Mouse (Mus musculus): Measurements from ENCODE around the gene Snap47. TPM values are rescaled to one million over a fixed set of nuclear protein-coding genes. Genes with fewer than 3 reads are reported as not detected.

The Snap47 gene
- total RNA-seq, 1 experiment, result 60.5 TPM

DNA sequence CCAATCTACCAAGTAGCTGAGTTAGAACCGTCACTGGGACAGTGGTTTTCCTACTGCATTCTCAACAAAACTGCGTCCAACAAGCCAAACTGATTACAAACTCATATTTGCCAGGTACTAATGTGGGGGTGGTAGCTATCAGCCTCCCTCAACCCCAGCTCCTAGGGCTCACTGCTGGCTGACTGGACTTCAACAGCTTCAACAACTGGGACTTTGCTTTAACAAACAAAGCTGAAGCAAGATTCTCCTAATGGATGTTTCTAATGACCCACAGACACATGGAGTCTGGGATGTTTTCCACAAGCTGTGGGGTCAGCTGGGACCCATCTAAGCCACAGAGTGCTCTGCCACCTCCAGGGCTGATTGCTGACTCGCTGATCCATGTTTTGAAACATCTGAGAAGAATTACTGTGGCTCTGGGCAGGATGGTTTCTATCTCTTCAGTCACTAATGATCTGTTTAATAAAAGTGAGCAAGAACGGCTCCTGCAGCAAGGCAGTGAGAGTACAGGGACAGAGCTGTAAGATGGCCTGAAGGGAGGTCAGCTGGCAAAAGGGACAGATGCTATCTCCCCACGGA is 27.9 kb downstream of the Snap47 start:
- no peak for TF ChIP-seq ZC3H11A (IDR thresholded peaks at IDR 0.05; ENCODE audit: borderline replicate concordance, low read depth, low read length)
- no peak for TF ChIP-seq ZNF384 (IDR thresholded peaks at IDR 0.05; ENCODE audit: low read depth, low read length)
- no peak for TF ChIP-seq MAFK (IDR thresholded peaks at IDR 0.05; ENCODE audit: insufficient read depth, low read depth, low read length)
- TF ChIP-seq CHD2 (IDR thresholded peaks at IDR 0.05; ENCODE audit: low read depth, low read length), result no peak
- no peak for TF ChIP-seq HCFC1 (IDR thresholded peaks at IDR 0.05; ENCODE audit: borderline replicate concordance, insufficient read depth, low read length)
- in situ Hi-C loops (cut with MboI; ENCODE audit: low sequenced_read_pairs in 2 of 2, unreplicated experiment in 2 of 2), result no loop called here
- H3K4me1 ChIP-seq (ENCODE audit: control insufficient read depth in 2 of 2, insufficient read depth in 2 of 2, low read length in 2 of 2, poor library complexity in 1 of 2), result no peaks in the 10 kb centered on the region
- no peak overlapping the region for H3K27ac ChIP-seq (ENCODE audit: insufficient read depth, low read depth, low read length, poor library complexity, severe bottlenecking)
- no peak overlapping the region for H3K9ac ChIP-seq (ENCODE audit: insufficient read depth, low read depth, low read length, poor library complexity, severe bottlenecking)
- DNase-seq (ENCODE audit: low read depth, low spot score), result no peak
- H3K9me3 ChIP-seq (ENCODE audit: control insufficient read depth, insufficient read depth, low read depth, low read length), result no peaks in the 10 kb centered on the region
- H3K4me3 ChIP-seq (ENCODE audit: insufficient read depth in 1 of 2, low read depth in 1 of 2, low read length in 2 of 2, poor library complexity in 1 of 2, severe bottlenecking in 1 of 2), result no peak overlapping the region
- H3K36me3 ChIP-seq (ENCODE audit: control insufficient read depth, insufficient read depth, low read length, poor library complexity, severe bottlenecking), result peaks cover 31% of the 10 kb centered on the region

DNA sequence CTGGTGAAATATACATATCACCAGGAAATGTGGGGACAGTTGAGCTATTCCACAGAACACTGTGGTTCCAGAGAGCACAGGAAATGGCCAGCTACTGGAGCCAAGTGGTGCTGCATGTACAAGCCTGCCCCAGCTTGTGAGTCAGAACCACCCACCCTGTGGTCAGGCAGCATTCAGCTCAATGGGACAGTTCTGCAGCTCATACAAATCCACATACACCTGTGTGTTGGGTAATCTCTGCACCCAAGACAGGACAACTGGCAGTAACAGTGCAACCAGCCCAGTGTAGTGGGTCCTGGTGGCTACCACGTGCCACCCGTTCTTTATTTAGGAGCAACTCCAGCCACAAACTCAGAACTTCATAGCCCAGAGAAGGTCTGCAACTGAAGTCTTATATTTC is 29.0 kb downstream of the Snap47 start:
- no peak overlapping the region for H3K27ac ChIP-seq (ENCODE audit: insufficient read depth, low read depth, low read length, poor library complexity, severe bottlenecking)
- no peak overlapping the region for H3K4me3 ChIP-seq (ENCODE audit: insufficient read depth in 1 of 2, low read depth in 1 of 2, low read length in 2 of 2, poor library complexity in 1 of 2, severe bottlenecking in 1 of 2)
- H3K36me3 ChIP-seq (ENCODE audit: control insufficient read depth, insufficient read depth, low read length, poor library complexity, severe bottlenecking), result peaks cover 27% of the 10 kb centered on the region; the same call in 1 of the 2 replicates
- TF ChIP-seq ZNF384 (IDR thresholded peaks at IDR 0.05; ENCODE audit: low read depth, low read length) (no peak), ZC3H11A (IDR thresholded peaks at IDR 0.05; ENCODE audit: borderline replicate concordance, low read depth, low read length) (no peak), HCFC1 (IDR thresholded peaks at IDR 0.05; ENCODE audit: borderline replicate concordance, insufficient read depth, low read length) (no peak), CHD2 (IDR thresholded peaks at IDR 0.05; ENCODE audit: low read depth, low read length) (no peak), MAFK (IDR thresholded peaks at IDR 0.05; ENCODE audit: insufficient read depth, low read depth, low read length) (no peak)
- H3K9me3 ChIP-seq (ENCODE audit: control insufficient read depth, insufficient read depth, low read depth, low read length), result no peaks in the 10 kb centered on the region
- no peak for DNase-seq (ENCODE audit: low read depth, low spot score)
- H3K4me1 ChIP-seq (ENCODE audit: control insufficient read depth in 2 of 2, insufficient read depth in 2 of 2, low read length in 2 of 2, poor library complexity in 1 of 2), result no peaks in the 10 kb centered on the region
- in situ Hi-C loops (cut with MboI; ENCODE audit: low sequenced_read_pairs in 2 of 2, unreplicated experiment in 2 of 2), result no loop called here
- H3K9ac ChIP-seq (ENCODE audit: insufficient read depth, low read depth, low read length, poor library complexity, severe bottlenecking), result no peak overlapping the region

DNA sequence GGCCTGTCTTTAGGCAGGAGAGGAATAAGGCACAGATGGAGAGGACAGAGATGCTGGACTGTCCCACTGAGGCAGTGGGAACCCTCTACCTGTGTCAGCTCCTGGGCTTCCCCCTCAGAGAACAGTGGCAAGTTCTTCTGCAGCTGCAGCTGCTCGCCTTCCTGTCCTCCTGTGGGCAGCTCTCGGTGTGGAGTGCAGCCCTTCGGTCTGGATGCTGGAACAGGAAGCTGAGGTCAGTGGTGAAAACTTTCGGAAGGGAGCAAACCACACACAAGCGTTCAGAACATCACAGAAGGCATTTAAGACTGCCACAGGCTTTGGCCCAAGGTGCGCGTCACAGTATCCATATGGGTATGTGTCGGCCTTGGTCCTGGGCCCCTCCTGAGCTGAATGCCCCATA is 29.6 kb downstream of the Snap47 start:
- Histone ChIP-seq H3K9me3 (ENCODE audit: control insufficient read depth, insufficient read depth, low read depth, low read length) (no peaks in the 10 kb centered on the region), H3K27ac (ENCODE audit: insufficient read depth, low read depth, low read length, poor library complexity, severe bottlenecking) (no peak overlapping the region), H3K4me3 (ENCODE audit: insufficient read depth in 1 of 2, low read depth in 1 of 2, low read length in 2 of 2, poor library complexity in 1 of 2, severe bottlenecking in 1 of 2) (no peak overlapping the region), H3K36me3 (ENCODE audit: control insufficient read depth, insufficient read depth, low read length, poor library complexity, severe bottlenecking) (peaks cover 23% of the 10 kb centered on the region; the same call in 1 of the 2 replicates), H3K9ac (ENCODE audit: insufficient read depth, low read depth, low read length, poor library complexity, severe bottlenecking) (no peak overlapping the region), H3K4me1 (ENCODE audit: control insufficient read depth in 2 of 2, insufficient read depth in 2 of 2, low read length in 2 of 2, poor library complexity in 1 of 2) (no peaks in the 10 kb centered on the region)
- no peak for DNase-seq (ENCODE audit: low read depth, low spot score)
- no peak for TF ChIP-seq HCFC1 (IDR thresholded peaks at IDR 0.05; ENCODE audit: borderline replicate concordance, insufficient read depth, low read length)
- TF ChIP-seq CHD2 (IDR thresholded peaks at IDR 0.05; ENCODE audit: low read depth, low read length), result no peak
- TF ChIP-seq ZC3H11A (IDR thresholded peaks at IDR 0.05; ENCODE audit: borderline replicate concordance, low read depth, low read length), result no peak
- no peak for TF ChIP-seq MAFK (IDR thresholded peaks at IDR 0.05; ENCODE audit: insufficient read depth, low read depth, low read length)
- TF ChIP-seq ZNF384 (IDR thresholded peaks at IDR 0.05; ENCODE audit: low read depth, low read length), result no peak
- in situ Hi-C loops (cut with MboI; ENCODE audit: low sequenced_read_pairs in 2 of 2, unreplicated experiment in 2 of 2), result no loop called here

DNA sequence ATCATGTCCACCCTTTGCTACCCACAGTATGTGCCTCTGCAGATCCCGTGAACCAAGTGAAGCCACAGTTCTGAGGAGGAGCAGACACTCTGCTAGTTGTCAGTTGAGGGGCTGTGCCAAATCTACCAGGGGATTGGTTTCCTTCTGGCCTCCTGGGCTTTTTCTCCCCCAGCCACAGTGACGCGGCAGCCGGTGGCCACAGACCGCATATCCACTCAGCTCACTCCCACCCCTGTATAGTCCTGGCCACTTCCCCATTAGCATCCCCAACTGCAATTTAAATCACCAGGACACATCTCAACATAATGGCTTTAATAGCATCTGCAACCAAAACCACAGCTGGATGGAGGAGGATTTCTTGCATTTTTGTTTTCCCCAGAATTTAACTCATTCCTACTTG is 32.3 kb downstream of the Snap47 start:
- TF ChIP-seq MAFK (IDR thresholded peaks at IDR 0.05; ENCODE audit: insufficient read depth, low read depth, low read length) (no peak), ZNF384 (IDR thresholded peaks at IDR 0.05; ENCODE audit: low read depth, low read length) (no peak), CHD2 (IDR thresholded peaks at IDR 0.05; ENCODE audit: low read depth, low read length) (no peak), ZC3H11A (IDR thresholded peaks at IDR 0.05; ENCODE audit: borderline replicate concordance, low read depth, low read length) (no peak), HCFC1 (IDR thresholded peaks at IDR 0.05; ENCODE audit: borderline replicate concordance, insufficient read depth, low read length) (no peak)
- peaks cover 17% of the 10 kb centered on the region; the same call in 1 of the 2 replicates for H3K36me3 ChIP-seq (ENCODE audit: control insufficient read depth, insufficient read depth, low read length, poor library complexity, severe bottlenecking)
- 0 out of 4 replicates have a peak, but pooled peaks cover 0 to 3% of the 10 kb centered on the region in 2 experiments for H3K4me1 ChIP-seq (ENCODE audit: control insufficient read depth in 2 of 2, insufficient read depth in 2 of 2, low read length in 2 of 2, poor library complexity in 1 of 2)
- H3K27ac ChIP-seq (ENCODE audit: insufficient read depth, low read depth, low read length, poor library complexity, severe bottlenecking), result no peak overlapping the region
- no peak for DNase-seq (ENCODE audit: low read depth, low spot score)
- H3K9ac ChIP-seq (ENCODE audit: insufficient read depth, low read depth, low read length, poor library complexity, severe bottlenecking), result no peak overlapping the region
- no peak overlapping the region for H3K4me3 ChIP-seq (ENCODE audit: insufficient read depth in 1 of 2, low read depth in 1 of 2, low read length in 2 of 2, poor library complexity in 1 of 2, severe bottlenecking in 1 of 2)
- H3K9me3 ChIP-seq (ENCODE audit: control insufficient read depth, insufficient read depth, low read depth, low read length), result no peaks in the 10 kb centered on the region
- in situ Hi-C loops (cut with MboI; ENCODE audit: low sequenced_read_pairs in 2 of 2, unreplicated experiment in 2 of 2), result no loop called here

Data from ES-E14 (cell line).